Mouse (Mus musculus): ENCODE data around the gene Olfr458.

GRCm38 (mm10) chr6:42426337-42426736, 38.7 kb downstream of the Olfr458 start:
- TF ChIP-seq POLR2A (IDR thresholded peaks at IDR 0.05; ENCODE audit: borderline replicate concordance, control insufficient read depth, low read depth, low read length) (no peak), CTCF (IDR thresholded peaks at IDR 0.05; ENCODE audit: control insufficient read depth, insufficient read depth, low read length) (no peak)

All from bone marrow, adult 2 months (tissue).